Mouse (Mus musculus) small intestine, adult 2 months (tissue): ENCODE results near the gene Tex14.
"Not testable (repeated sequence)": the region's sequence is repeated elsewhere in the genome, so short reads cannot be mapped to it uniquely, and the experiment has no call there.

ENCODE experiments used
- CTCF ChIP-seq: fragments of 200-500 bp; IDR thresholded peaks from 2 replicates; pipeline ENCODE4 v1.5.1; 2012; ENCODE audit warnings: low read depth, mild to moderate bottlenecking, control low read depth, inconsistent platforms, low read length, moderate library complexity, mixed read lengths; ENCODE audit not compliant: insufficient replicate concordance, insufficient read length; ENCODE audit errors: extremely low read depth
- POLR2A ChIP-seq: fragments of 200-500 bp; IDR thresholded peaks from 2 replicates; pipeline ENCODE4 v1.6.1; 2012; ENCODE audit warnings: low read depth, mild to moderate bottlenecking, control low read depth, inconsistent platforms, low read length, moderate library complexity

DNA sequence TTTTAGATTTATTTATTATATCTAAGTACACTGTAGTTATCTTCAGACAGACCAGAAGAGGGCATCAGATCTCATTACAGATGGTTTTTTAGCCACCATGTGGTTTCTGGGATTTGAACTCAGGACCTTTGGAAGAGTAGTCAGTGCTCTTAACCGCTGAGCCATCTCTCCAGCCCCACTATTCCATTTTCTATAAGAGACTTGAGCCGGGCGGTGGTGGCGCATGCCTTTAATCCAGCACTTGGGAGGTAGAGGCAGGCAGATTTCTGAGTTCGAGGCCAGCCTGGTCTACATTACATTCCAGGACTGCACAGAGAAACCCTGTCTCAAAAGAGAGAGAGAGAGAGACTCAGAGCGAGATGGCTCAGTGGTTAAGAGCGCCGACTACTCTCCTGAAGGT, 26.9 kb downstream of the Tex14 start:
- not testable (repeated sequence) for TF ChIP-seq CTCF, POLR2A
